ENCODE assay signal across 1 mouse cellular context in the genomic region with DNA sequence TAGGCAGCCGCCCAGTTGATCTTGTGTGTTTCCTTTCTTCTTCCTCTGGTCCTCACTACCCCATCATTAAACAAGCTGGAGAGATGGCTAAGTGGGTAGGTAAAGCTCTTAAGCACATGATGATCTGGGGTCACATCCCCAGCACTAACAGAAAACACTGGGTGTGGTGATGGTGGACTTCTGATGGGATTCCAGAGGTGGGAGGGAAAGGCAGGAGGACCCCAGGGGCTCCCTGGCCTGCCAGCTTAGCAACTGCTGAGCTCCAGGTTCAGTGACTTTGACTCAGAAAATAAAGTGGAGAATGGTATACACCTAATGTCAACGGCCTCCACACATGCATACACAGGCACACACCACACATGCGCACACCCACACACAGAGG.
TF ChIP-seq lines count a peak whose summit lies in the region.

No protein-coding gene starts in this region.

TF ChIP-seq in MEL, 35 proteins besides CTCF, POLR2A, EP300 and RAD21:
- peak; percentile 10; the same call in 1 of the 2 replicates for TF ChIP-seq MAX (IDR thresholded peaks at IDR 0.05; ENCODE audit: low read length)
- TF ChIP-seq NRF1 (IDR thresholded peaks at IDR 0.05; ENCODE audit: insufficient read depth, low read depth, low read length, poor library complexity, severe bottlenecking): peak; percentile 47; the same call in 1 of the 2 replicates
- TF ChIP-seq SIN3A (IDR thresholded peaks at IDR 0.05; ENCODE audit: low read length): 0 out of 2 replicates have a peak, but pooled peaks have one; percentile 31
- no peak for TF ChIP-seq TCF12 (IDR thresholded peaks at IDR 0.05; ENCODE audit: low read depth, low read length)
TF ChIP-seq in MEL: peak in this region for 3.
